Comparison of ENCODE assay signal across 26 mouse cellular contexts in genomic region chr11:50336891-50337290, GRCm38 (mm10). TPM values are rescaled to one million over a fixed set of nuclear protein-coding genes. Genes with fewer than 3 reads are reported as not detected.
A peak's percentile ranks its signal among the peaks of the same experiment; 100 is the strongest.
DNase-seq lines count a peak whose midpoint lies in the region; ATAC-seq and TF ChIP-seq lines count a peak whose summit lies in the region.
"Had no signal": no experiment of that assay in that cellular context is flagged by ENCODE, and none has a peak within 500 bp of the region (broad histone marks: within the 10 kb centered on the region; RNA-seq: fewer than 3 reads in every experiment).

No protein-coding gene starts in this region.

- H3K27ac ChIP-seq in MEL (ENCODE audit: control insufficient read depth, low read depth, low read length), result no peak overlapping the region
- peak overlapping the region; percentile 87 for H3K27ac ChIP-seq in small intestine, adult 2 months (ENCODE audit: insufficient read depth, low read depth, low read length)
- no peak overlapping the region for H3K27ac ChIP-seq in thymus, adult 2 months (ENCODE audit: control insufficient read depth, insufficient read depth, low read length)

- WGBS in small intestine, adult 2 months, result 48% methylated on average over 4 of the region's 4 CpGs
- 88% methylated on average over 4 of the region's 4 CpGs for WGBS in thymus, adult 2 months

- DNase-seq in heart, adult 11 months, result peak; percentile 80
- no peak for DNase-seq in heart, postnatal 25 days (ENCODE audit: low spot score)
- DNase-seq in MEL (ENCODE audit: low read depth, low spot score), result peak; percentile 69
- no peak for DNase-seq in thymus, postnatal 0 days (ENCODE audit: low spot score)
- no peak for DNase-seq in thymus, adult 2 months
- DNase-seq: adrenal gland, adult 2 months; adrenal gland, adult 8-10 months; adrenal gland, postnatal 10 days; adrenal gland, postnatal 14 days; adrenal gland, postnatal 25 days; adrenal gland, postnatal 36 days; B cell, adult 2 months; cerebellum, adult 11 months; cerebellum, adult 11-12 months; cerebellum, adult 18-20 months had no signal

- H3K9ac ChIP-seq in MEL (ENCODE audit: control insufficient read depth, low read depth, low read length, poor library complexity, severe bottlenecking), result no peak overlapping the region

- no peaks in the 10 kb centered on the region for H3K27me3 ChIP-seq in MEL (ENCODE audit: control insufficient read depth in 1 of 2, insufficient read depth in 2 of 2, low read length in 2 of 2)
- H3K27me3 ChIP-seq in small intestine, adult 2 months (ENCODE audit: control insufficient read depth, insufficient read depth, low read length), result no peaks in the 10 kb centered on the region
- H3K27me3 ChIP-seq in thymus, adult 2 months (ENCODE audit: control insufficient read depth, insufficient read depth, low read length), result no peaks in the 10 kb centered on the region
- H3K27me3 ChIP-seq: CH12.LX, Patski had no signal

- no peaks in the 10 kb centered on the region for H3K79me2 ChIP-seq in MEL (ENCODE audit: control insufficient read depth, insufficient read depth, low read length, poor library complexity)

- no peak for TF ChIP-seq CTCF in MEL (IDR thresholded peaks at IDR 0.05 in 2 of 3, conservative IDR thresholded peaks at IDR 0.05 in 1 of 3; ENCODE audit: control insufficient read depth in 1 of 3, insufficient read depth in 1 of 3, low read depth in 2 of 3, low read length in 3 of 3, poor library complexity in 1 of 3, severe bottlenecking in 1 of 3)
- no peak for TF ChIP-seq CTCF in small intestine, adult 2 months (IDR thresholded peaks at IDR 0.05; ENCODE audit: extremely low read depth, insufficient read length, insufficient replicate concordance, low read depth, low read length)
- no peak for TF ChIP-seq CTCF in thymus, adult 2 months (IDR thresholded peaks at IDR 0.05; ENCODE audit: borderline replicate concordance, control insufficient read depth, extremely low read depth, insufficient read depth, low read length, poor library complexity)

- no peak overlapping the region for H3K4me3 ChIP-seq in MEL (ENCODE audit: control insufficient read depth in 1 of 2, insufficient read depth in 1 of 2, low read depth in 2 of 2, low read length in 2 of 2)
- no peak overlapping the region for H3K4me3 ChIP-seq in small intestine, adult 2 months (ENCODE audit: low read depth, low read length)
- H3K4me3 ChIP-seq in thymus, adult 2 months (ENCODE audit: control insufficient read depth, insufficient read depth, low read length), result no peak overlapping the region

- intact Hi-C loops in heart, postnatal 25 days (cut with DNase I), result no loop called here

- H3K4me1 ChIP-seq in MEL (ENCODE audit: control insufficient read depth in 1 of 2, insufficient read depth in 2 of 2, low read length in 2 of 2), result peaks cover 13 to 23% of the 10 kb centered on the region in 2 experiments
- peaks cover 12% of the 10 kb centered on the region; the same call in 1 of the 2 replicates for H3K4me1 ChIP-seq in small intestine, adult 2 months (ENCODE audit: control insufficient read depth, insufficient read depth, insufficient read length, low read length)
- H3K4me1 ChIP-seq in thymus, adult 2 months (replicated peaks; ENCODE audit: control insufficient read depth, insufficient read depth, low read length), result no peaks in the 10 kb centered on the region

- no peaks in the 10 kb centered on the region for H3K9me3 ChIP-seq in MEL (replicated peaks; ENCODE audit: insufficient read depth, low read length)
- H3K9me3 ChIP-seq: G1E had no signal

- peak; percentile 23; the same call in 1 of the 2 replicates for ATAC-seq in megakaryocyte progenitor cell, adult 5-6 weeks (replicated peaks; ENCODE audit: poor library complexity)
- no peak for ATAC-seq in monocyte, adult 5-6 weeks (replicated peaks; ENCODE audit: insufficient number of reproducible peaks, low FRiP score, low TSS enrichment, poor library complexity, severe bottlenecking)
- ATAC-seq: activated CD4-positive, CD25-positive, alpha-beta regulatory T cell, adult 4 months; CD4-positive, CD25-positive, alpha-beta regulatory T cell, adult 4 months; Patski had no signal

- no peak for TF ChIP-seq RAD21 in MEL (IDR thresholded peaks at IDR 0.05; ENCODE audit: low read depth, low read length)

- peak; percentile 68 to 71 for TF ChIP-seq EP300 in MEL (IDR thresholded peaks at IDR 0.05; ENCODE audit: low read depth in 1 of 2, low read length in 2 of 2)

- TF ChIP-seq POLR2A in MEL (IDR thresholded peaks at IDR 0.05; ENCODE audit: control insufficient read depth in 1 of 2, insufficient read depth in 1 of 2, low read depth in 1 of 2, low read length in 2 of 2, poor library complexity in 1 of 2), result no peak
- no peak for TF ChIP-seq POLR2A in small intestine, adult 2 months (IDR thresholded peaks at IDR 0.05; ENCODE audit: low read depth, low read length)
- TF ChIP-seq POLR2A in thymus, adult 2 months (IDR thresholded peaks at IDR 0.05; ENCODE audit: control insufficient read depth, extremely low read depth, insufficient read depth, low read length, poor library complexity), result no peak

- H3K36me3 ChIP-seq in MEL (ENCODE audit: control insufficient read depth in 1 of 2, insufficient read depth in 2 of 2, low read length in 2 of 2), result peaks cover 0 to 27% of the 10 kb centered on the region in 2 experiments; a peak in 2 of 4 replicates
- no peaks in the 10 kb centered on the region for H3K36me3 ChIP-seq in small intestine, adult 2 months (ENCODE audit: control insufficient read depth, insufficient read depth, low read length)
- H3K36me3 ChIP-seq in thymus, adult 2 months (ENCODE audit: control insufficient read depth, insufficient read depth, low read length), result no peaks in the 10 kb centered on the region
- H3K36me3 ChIP-seq: G1E had no signal

TF ChIP-seq in MEL, 35 proteins besides CTCF, POLR2A, EP300 and RAD21 (continues in another document):
- TF ChIP-seq SIN3A (IDR thresholded peaks at IDR 0.05; ENCODE audit: low read length) (0 out of 2 replicates have a peak, but pooled peaks have one; percentile 17), TBP (IDR thresholded peaks at IDR 0.05; ENCODE audit: low read depth, low read length) (0 out of 2 replicates have a peak, but pooled peaks have one; percentile 25), MAX (IDR thresholded peaks at IDR 0.05; ENCODE audit: low read length) (no peak), HCFC1 (IDR thresholded peaks at IDR 0.05; ENCODE audit: low read depth, low read length) (no peak), GABPA (IDR thresholded peaks at IDR 0.05; ENCODE audit: low read depth, low read length) (no peak), GATA1 (IDR thresholded peaks at IDR 0.05; ENCODE audit: low read depth, low read length) (peak; percentile 88), BHLHE40 (IDR thresholded peaks at IDR 0.05; ENCODE audit: borderline replicate concordance, low read depth, low read length) (no peak), TCF12 (IDR thresholded peaks at IDR 0.05; ENCODE audit: low read depth, low read length) (peak; percentile 55; the same call in 1 of the 2 replicates), ETS1 (IDR thresholded peaks at IDR 0.05; ENCODE audit: low read depth, low read length) (0 out of 2 replicates have a peak, but pooled peaks have one; percentile 30)

RNA-seq across cellular contexts. Expression of gene Canx, which starts 11.4 kb away (rescaled TPM):
- 100 to 1,000 TPM; 266 to 295 TPM for total RNA-seq in heart, postnatal 25 days (2021)
- total RNA-seq in MEL (2012; rRNA removed), result 785 and 867 TPM in 2 replicates
- polyA plus RNA-seq in MEL (2012; ENCODE audit: insufficient read depth in 1 of 2, insufficient read length in 2 of 2, low read depth in 1 of 2, low replicate concordance in 2 of 2, missing spikeins in 1 of 2), result 100 to 1,000 TPM; 390 to 464 TPM
- 500 and 518 TPM in 2 replicates for total RNA-seq in megakaryocyte progenitor cell, adult 5-6 weeks (2015)
- 1,173 and 1,480 TPM in 2 replicates for total RNA-seq in megakaryocyte progenitor cell, adult 5-6 weeks (2017)
- 12.0 and 31.9 TPM in 2 replicates for polyA plus RNA-seq in small intestine, adult 2 months (2012; rRNA removed)
- 196 and 213 TPM in 2 replicates for polyA plus RNA-seq in thymus, postnatal 0 days (2015; fragmentation: Nextera tagmentation; extraction: Ambion mirVana)
- 43.1 and 44.3 TPM in 2 replicates for polyA plus RNA-seq in thymus, adult 2 months (2012; rRNA removed)
- 473 to 555 TPM (median 517 TPM) in 3 replicates for total RNA-seq in monocyte, adult 5-6 weeks (2017)

RNA-seq across cellular contexts. Expression of gene Cby3, which starts 17.4 kb away (rescaled TPM):
- total RNA-seq in heart, postnatal 25 days (2021), result not detected
- 0.23 and 0.42 TPM in 2 replicates for total RNA-seq in MEL (2012; rRNA removed)
- under 1 TPM in 1 of 2 experiments, not detected in 1; 0.31 TPM for polyA plus RNA-seq in MEL (2012; ENCODE audit: insufficient read depth in 1 of 2, insufficient read length in 2 of 2, low read depth in 1 of 2, low replicate concordance in 2 of 2, missing spikeins in 1 of 2)
- total RNA-seq in megakaryocyte progenitor cell, adult 5-6 weeks (2015), result not detected in 2 replicates
- total RNA-seq in megakaryocyte progenitor cell, adult 5-6 weeks (2017), result 0.29 TPM in 1 of 2 replicates, not detected in the other
- 0.15 and 0.51 TPM in 2 replicates for polyA plus RNA-seq in small intestine, adult 2 months (2012; rRNA removed)
- not detected in 2 replicates for polyA plus RNA-seq in thymus, postnatal 0 days (2015; fragmentation: Nextera tagmentation; extraction: Ambion mirVana)
- 0.16 TPM in 1 of 2 replicates, not detected in the other for polyA plus RNA-seq in thymus, adult 2 months (2012; rRNA removed)
- total RNA-seq in monocyte, adult 5-6 weeks (2017), result not detected in 3 replicates
- total RNA-seq: adrenal gland, adult 18-20 months; adrenal gland, adult 2 months; adrenal gland, adult 8-10 months; adrenal gland, postnatal 10 days; adrenal gland, postnatal 14 days; adrenal gland, postnatal 25 days; adrenal gland, postnatal 36 days; adrenal gland, postnatal 4 days; CH12.LX; G1E had no signal
- polyA plus RNA-seq: activated CD4-positive, CD25-positive, alpha-beta regulatory T cell, adult 4 months; adrenal gland, adult 2 months; C2C12; CD4-positive, CD25-positive, alpha-beta regulatory T cell, adult 4 months; G1E; Patski had no signal

RNA-seq across cellular contexts. Expression of gene Hnrnph1, which starts 39.9 kb away (rescaled TPM):
- 100 to 1,000 TPM; 102 to 128 TPM for total RNA-seq in heart, postnatal 25 days (2021)
- total RNA-seq in MEL (2012; rRNA removed), result 227 and 232 TPM in 2 replicates
- 100 to 1,000 TPM; 425 to 552 TPM for polyA plus RNA-seq in MEL (2012; ENCODE audit: insufficient read depth in 1 of 2, insufficient read length in 2 of 2, low read depth in 1 of 2, low replicate concordance in 2 of 2, missing spikeins in 1 of 2)
- total RNA-seq in megakaryocyte progenitor cell, adult 5-6 weeks (2015), result 748 and 912 TPM in 2 replicates
- total RNA-seq in megakaryocyte progenitor cell, adult 5-6 weeks (2017), result 703 and 864 TPM in 2 replicates
- 5.9 and 11.5 TPM in 2 replicates for polyA plus RNA-seq in small intestine, adult 2 months (2012; rRNA removed)
- 350 and 356 TPM in 2 replicates for polyA plus RNA-seq in thymus, postnatal 0 days (2015; fragmentation: Nextera tagmentation; extraction: Ambion mirVana)
- polyA plus RNA-seq in thymus, adult 2 months (2012; rRNA removed), result 147 and 164 TPM in 2 replicates
- 1,029 to 1,291 TPM (median 1,161 TPM) in 3 replicates for total RNA-seq in monocyte, adult 5-6 weeks (2017)

RNA-seq across cellular contexts. Expression of gene Maml1, which starts 44.8 kb away (rescaled TPM):
- total RNA-seq in heart, postnatal 25 days (2021), result 10 to 100 TPM; 11.5 to 12.9 TPM
- 3.8 and 4.5 TPM in 2 replicates for total RNA-seq in MEL (2012; rRNA removed)
- 10 to 100 TPM in 1 of 2 experiments, not detected in 1; 12.6 TPM for polyA plus RNA-seq in MEL (2012; ENCODE audit: insufficient read depth in 1 of 2, insufficient read length in 2 of 2, low read depth in 1 of 2, low replicate concordance in 2 of 2, missing spikeins in 1 of 2)
- 14.2 and 15.9 TPM in 2 replicates for total RNA-seq in megakaryocyte progenitor cell, adult 5-6 weeks (2015)
- 4.1 and 4.2 TPM in 2 replicates for total RNA-seq in megakaryocyte progenitor cell, adult 5-6 weeks (2017)
- polyA plus RNA-seq in small intestine, adult 2 months (2012; rRNA removed), result 7.5 and 12.6 TPM in 2 replicates
- polyA plus RNA-seq in thymus, postnatal 0 days (2015; fragmentation: Nextera tagmentation; extraction: Ambion mirVana), result 4.7 and 5.3 TPM in 2 replicates
- 35.3 and 41.4 TPM in 2 replicates for polyA plus RNA-seq in thymus, adult 2 months (2012; rRNA removed)
- total RNA-seq in monocyte, adult 5-6 weeks (2017), result 12.4 to 18.2 TPM (median 13.2 TPM) in 3 replicates

Comparison
In these comparisons a context has a peak if more than half of its experiments do, and no peak if none do; other contexts are left out.
1. DNase-seq: peak in heart, adult 11 months (single experiment) and MEL (single experiment); none in heart, postnatal 25 days (single experiment), thymus, postnatal 0 days (single experiment) and thymus, adult 2 months (single experiment).